Mouse (Mus musculus) 3T3-L1 (cell line): Measurements from ENCODE around the gene Dpm3.

ENCODE experiments used
- DNase-seq: peaks from one replicate; pipeline ENCODE4 v3.0.0-alpha.2; 2015; ENCODE audit warnings: low read depth, low spot score

Gene Dpm3

GRCm38 (mm10) chr3:89294195-89294594 lies 35.0 kb downstream of the Dpm3 start:
- no peak for DNase-seq

DNA sequence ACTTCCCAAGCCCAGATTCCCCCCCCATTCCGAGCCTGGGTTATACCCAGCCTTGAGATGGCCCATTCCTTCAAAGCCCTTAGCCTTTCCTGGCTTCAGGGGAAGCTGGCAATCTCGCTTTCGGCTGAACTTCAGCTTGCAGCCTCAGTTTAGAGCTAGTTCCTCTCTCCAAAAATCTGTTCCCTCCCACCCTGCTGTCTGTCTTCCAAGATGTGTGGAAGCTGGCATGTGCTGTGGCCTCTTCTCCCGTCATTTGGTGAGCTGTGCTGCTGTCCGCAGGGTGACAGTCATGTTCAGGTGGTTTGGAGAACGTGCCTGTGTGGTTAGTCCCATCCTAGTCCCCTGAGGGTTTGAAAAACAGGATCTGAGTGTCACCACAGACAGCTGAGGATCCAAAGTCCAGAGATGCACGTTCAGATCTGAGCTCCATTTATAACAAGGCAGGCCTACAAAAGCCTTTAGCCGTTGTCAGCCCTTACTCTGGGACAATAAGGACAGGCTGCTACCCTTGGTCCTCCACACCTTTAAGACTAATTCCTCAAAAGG lies 36.6 kb downstream of the Dpm3 start:
- DNase-seq, result no peak

DNA sequence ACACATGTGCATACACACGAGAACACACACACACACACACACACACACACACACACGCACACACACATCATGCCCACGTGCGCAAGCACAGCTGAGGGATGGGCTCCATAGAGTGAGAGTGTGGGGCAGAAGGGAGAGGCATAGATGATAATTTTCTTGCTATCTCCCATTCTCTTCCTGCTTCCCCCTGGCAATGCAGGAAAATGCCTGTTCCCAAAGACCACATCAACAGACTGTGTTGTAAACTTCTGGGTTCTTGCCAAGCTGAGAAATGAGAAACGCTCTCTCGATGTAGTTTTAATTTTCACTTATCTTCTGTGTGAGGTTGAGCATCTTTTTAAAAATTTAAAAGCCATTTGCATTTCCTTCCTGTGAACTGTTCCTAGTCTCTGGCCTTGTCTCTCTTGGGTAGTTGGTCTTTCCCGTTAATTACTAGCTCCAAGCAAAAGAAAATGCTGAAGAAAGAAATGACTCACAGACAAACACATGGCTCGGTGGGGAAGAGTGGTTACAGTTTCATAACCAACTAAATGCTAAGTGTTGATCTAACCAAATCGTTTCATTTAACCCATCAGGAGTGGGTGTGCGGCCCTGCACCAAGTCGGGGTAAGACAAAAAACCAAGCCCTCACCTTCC lies 37.7 kb downstream of the Dpm3 start:
- no peak for DNase-seq

- no peak for DNase-seq
Measured at GRCm38 (mm10) chr3:89298908-89299307, 39.8 kb downstream of the Dpm3 start.

DNA sequence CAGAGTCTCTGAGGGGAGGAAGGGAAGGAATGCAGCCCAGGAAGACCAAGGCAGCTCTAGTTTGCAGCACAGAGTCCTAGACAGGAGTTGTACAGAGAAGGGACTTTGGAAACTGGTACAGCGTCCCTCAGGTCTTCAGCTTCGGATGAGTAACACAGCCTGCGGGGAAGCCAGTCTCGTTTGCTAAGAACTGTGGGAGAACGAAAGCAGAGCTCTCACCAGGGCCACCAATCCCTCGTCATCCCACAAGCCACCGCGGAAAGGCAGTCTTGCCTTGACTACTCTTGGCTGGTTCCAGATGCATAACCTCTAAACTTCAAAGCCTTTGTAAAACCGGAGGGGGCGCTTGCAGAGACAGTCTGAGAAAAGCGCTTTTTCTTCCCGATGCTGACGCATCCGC lies 40.3 kb downstream of the Dpm3 start:
- peak; percentile 56 for DNase-seq

- DNase-seq, result no peak
Measured at GRCm38 (mm10) chr3:89300071-89300470, 40.9 kb downstream of the Dpm3 start.

DNA sequence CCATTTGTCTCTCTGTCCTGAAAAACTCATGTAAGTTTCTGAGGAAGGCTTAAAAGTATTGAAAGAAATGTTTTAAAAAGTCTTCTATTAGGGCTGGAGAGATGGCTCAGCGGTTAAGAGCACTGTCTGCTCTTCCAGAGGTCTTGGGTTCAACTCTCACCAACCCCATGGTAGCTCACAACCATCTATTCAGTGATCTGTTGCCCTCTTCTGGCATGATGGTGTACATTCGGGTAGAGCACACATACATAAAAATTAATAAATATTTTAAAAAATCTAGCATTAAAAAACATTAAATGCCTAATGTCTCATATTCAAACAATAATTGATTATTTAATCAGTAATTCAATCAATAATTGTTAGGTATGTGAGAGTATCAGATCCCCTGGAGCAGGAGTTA lies 41.4 kb downstream of the Dpm3 start:
- peak; percentile 58 for DNase-seq

DNA sequence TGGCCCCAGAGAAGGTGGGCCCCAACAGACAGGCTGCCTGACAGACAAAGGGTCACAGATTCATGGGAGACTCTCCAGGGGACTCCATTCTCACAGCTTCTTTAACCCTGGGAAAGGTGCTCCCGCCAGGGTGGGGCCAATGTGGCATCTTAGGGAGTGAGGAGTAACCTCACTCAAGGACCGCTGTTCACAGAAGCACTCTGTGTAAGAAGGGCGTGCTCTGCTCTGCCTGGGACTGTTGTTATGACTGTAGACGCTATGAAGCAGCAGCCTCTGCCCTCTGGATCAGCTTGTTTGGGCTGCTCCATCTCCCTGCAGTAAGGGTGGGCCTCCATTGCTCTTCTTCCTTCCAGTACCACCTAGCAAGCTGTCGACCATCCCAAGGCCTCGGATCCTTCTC lies 45.3 kb downstream of the Dpm3 start:
- DNase-seq, result no peak

DNA sequence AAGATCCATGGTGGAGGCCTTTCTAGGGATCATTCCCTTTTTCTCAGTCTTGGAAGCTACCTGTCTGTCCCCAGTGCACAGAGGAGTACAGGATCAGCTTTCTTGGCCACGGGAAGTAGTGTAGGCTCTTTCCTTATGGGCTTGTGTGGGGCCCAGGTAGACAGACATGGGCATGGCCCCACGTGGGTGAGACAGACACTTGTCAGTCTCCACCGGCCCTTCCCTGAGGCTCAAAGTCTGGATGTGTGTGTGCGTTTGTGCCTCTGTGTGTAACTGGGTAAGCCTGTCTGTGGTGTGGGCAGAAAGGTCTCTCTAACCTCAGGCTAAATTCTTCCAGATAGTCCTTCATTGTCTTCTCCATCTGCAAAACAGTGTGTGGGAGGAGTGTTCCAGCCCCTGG lies 45.9 kb downstream of the Dpm3 start:
- DNase-seq, result no peak

DNA sequence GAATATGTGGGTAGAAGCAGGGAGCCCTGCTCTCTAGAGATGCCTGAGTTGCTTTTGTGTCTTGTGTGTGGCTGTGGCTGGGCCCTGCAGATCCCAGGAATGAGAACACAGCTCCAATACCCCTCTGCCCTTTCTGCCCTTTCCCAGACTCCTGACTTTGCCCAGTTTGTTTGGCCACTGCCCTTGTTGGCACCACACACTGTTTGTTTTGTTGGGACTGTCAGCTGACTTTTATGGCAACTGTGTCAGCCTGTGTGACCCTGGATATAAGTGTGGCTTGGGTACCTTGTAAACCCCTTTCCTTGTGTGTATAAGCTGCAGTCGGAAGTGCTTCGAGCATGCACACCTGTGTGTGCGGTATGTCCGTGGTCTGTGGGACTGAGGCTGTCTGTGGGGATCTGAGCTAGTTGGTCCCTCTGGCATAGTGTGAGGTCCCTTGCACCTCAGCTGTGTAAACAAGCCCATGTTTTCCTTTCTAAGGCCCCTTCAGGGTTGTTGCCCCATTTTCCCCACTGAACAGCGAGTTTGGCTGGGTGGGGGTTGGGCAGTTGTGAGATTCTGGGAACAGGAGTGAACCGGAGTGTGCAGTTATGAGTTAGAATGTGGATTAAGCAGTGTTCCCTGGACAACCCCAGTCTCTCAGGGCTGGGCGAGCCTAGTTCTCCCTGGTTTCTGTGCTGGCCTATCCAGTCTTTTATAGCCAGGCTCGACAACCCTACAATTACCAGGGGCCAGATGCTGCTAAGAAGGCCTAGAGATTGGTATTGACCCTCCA lies 46.6 kb downstream of the Dpm3 start:
- no peak for DNase-seq

GRCm38 (mm10) chr3:89308089-89308488 lies 48.9 kb downstream of the Dpm3 start:
- peak; percentile 91 for DNase-seq

DNA sequence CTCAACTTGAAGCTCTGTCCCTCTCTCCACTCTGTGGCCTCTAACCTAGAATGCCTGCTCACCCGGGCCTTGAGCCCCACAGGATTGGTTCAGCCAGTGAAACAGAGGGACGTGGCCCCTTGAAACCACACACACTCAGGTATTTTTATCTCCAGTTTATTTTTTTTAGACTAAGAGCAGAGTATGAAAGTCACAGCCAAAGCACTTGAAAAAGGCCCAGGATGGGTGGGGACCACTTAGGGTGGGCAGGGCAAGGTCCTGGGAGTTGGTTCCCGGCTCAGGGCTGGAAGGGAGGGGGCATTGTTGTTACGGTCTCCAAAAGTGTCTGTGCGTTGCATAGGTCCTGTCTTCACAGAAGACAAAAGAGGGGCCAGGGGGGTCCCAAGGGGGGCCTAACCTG lies 55.2 kb downstream of the Dpm3 start:
- DNase-seq, result no peak

GRCm38 (mm10) chr3:89314791-89315190 lies 55.6 kb downstream of the Dpm3 start:
- DNase-seq, result no peak

- DNase-seq, result peak; percentile 76
Measured at GRCm38 (mm10) chr3:89315195-89315929, 56.2 kb downstream of the Dpm3 start.

GRCm38 (mm10) chr3:89315930-89316831 lies 57.0 kb downstream of the Dpm3 start:
- no peak for DNase-seq
